Mouse (Mus musculus): Measurements from ENCODE around the gene Rcn3. TPM values are rescaled to one million over a fixed set of nuclear protein-coding genes. Genes with fewer than 3 reads are reported as not detected.
"Not testable (repeated sequence)": the region's sequence is repeated elsewhere in the genome, so short reads cannot be mapped to it uniquely, and the experiment has no call there.

The Rcn3 gene
- total and polyA plus RNA-seq, 3 experiments, result 24.6 to 64.5 (median 27.9) TPM

DNA sequence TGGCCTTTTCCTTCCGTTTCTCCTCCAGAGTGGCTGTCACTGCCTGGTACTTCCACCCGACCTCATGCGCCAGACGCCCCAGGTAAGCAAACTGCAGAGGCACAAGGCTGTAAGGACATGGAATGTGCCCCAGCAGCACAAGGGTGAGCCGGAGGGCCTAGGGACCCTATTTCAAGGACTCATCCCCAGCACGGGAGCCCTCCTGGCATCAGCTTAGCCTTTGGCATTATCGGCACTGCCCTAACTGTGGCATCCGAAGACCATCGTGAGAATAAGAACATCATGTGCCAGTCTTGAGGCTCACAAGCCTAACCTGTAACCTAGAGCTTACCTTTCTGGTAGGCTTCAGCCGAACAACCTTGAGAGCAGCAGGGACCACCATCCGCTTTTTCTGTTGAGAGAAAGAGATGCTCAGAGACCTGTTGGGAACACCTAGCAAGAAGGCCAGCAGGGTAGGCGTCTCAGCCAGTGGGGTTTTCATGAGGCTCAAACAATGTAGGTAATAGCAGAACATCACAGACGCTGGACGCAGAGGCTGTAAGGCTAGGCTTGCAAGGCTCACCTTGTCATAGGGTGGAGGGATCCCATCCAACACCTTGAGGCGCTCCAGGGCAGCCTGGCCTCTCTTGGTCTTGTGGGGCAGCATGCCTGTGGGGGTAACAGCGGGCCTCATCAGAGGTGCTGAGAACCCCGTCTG lies 34.3 kb upstream of the Rcn3 start:
- Histone ChIP-seq H3K4me3 (no peak overlapping the region), H3K27ac (no peak overlapping the region)

DNA sequence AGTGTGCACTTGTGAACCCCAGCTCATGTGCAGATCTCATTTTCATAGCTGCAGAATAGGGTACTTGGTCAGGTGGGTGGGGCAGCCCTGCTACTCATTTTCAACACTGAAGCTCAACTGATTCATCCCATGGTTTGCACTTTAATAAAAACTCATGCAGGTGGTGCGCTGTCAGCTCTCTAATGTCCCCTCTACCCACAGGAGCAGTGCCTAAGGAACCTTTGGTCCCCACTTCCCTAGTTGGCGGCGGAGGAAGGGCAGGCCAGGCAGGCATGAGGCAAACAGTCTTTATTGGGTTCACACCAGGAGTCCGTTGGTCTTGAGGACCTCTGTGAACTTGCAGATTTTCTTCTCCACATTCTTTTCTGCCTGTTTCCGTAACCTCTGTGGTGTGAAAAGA lies 33.6 kb upstream of the Rcn3 start:
- H3K4me3 ChIP-seq, DNase-seq: not testable (repeated sequence)

More for the DNA sequence above, 34.3 kb upstream of the Rcn3 start:
- H3K9ac ChIP-seq (ENCODE audit: low read depth, low read length), result no peak overlapping the region
- intact Hi-C loops (cut with DNase I), result no loop called here
- H3K4me1 ChIP-seq (ENCODE audit: control insufficient read depth, insufficient read depth, low read length), result peaks cover 12% of the 10 kb centered on the region
- TF ChIP-seq EP300 (IDR thresholded peaks at IDR 0.05; ENCODE audit: insufficient read depth, low read depth, low read length) (no peak), POLR2A (IDR thresholded peaks at IDR 0.05; ENCODE audit: insufficient read depth, low read depth, low read length) (no peak), CTCF (IDR thresholded peaks at IDR 0.05) (no peak)
- no peaks in the 10 kb centered on the region; the same call in 1 of the 2 replicates for H3K79me2 ChIP-seq (replicated peaks; ENCODE audit: control insufficient read depth, insufficient read depth, low read length)
- H3K36me3 ChIP-seq (ENCODE audit: control insufficient read depth, insufficient read depth, low read length), result peaks cover 17% of the 10 kb centered on the region
- 75% methylated on average over 17 of the region's 17 CpGs for WGBS
- no peaks in the 10 kb centered on the region for H3K27me3 ChIP-seq (ENCODE audit: control insufficient read depth, insufficient read depth, low read length)
- no peak for DNase-seq

DNA sequence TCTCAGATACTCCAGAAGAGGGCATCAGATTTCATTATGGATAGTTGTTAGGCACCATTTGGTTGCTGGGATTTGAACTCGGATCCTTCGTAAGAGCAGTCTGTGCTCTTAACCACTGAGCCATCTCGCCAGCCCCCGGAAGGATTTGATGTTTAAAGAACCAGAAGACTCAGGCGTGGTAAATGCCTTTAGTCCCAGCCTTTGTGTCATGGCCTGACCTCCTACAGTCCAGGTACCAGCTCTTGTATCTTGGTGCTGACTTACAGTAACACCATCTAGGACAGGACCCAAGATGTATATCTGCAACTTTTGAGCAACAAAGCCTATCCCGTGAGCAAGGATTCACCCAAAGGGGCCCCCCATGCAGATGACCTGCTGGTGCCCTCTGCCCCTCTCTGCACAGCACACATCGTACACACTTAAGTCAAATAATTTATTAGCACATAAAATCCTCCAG lies 33.2 kb upstream of the Rcn3 start:
- Histone ChIP-seq H3K27ac (no peak overlapping the region), H3K79me2 (replicated peaks; ENCODE audit: control insufficient read depth, insufficient read depth, low read length) (no peaks in the 10 kb centered on the region; the same call in 1 of the 2 replicates), H3K36me3 (ENCODE audit: control insufficient read depth, insufficient read depth, low read length) (peaks cover 17% of the 10 kb centered on the region), H3K27me3 (ENCODE audit: control insufficient read depth, insufficient read depth, low read length) (no peaks in the 10 kb centered on the region), H3K9ac (ENCODE audit: low read depth, low read length) (no peak overlapping the region), H3K4me1 (ENCODE audit: control insufficient read depth, insufficient read depth, low read length) (peaks cover 15% of the 10 kb centered on the region), H3K4me3 (no peak overlapping the region)
- TF ChIP-seq EP300 (IDR thresholded peaks at IDR 0.05; ENCODE audit: insufficient read depth, low read depth, low read length), result no peak
- TF ChIP-seq POLR2A (IDR thresholded peaks at IDR 0.05; ENCODE audit: insufficient read depth, low read depth, low read length), result peak; percentile 32; the same call in 1 of the 2 replicates
- 62% methylated on average over 7 of the region's 7 CpGs for WGBS
- DNase-seq, result no peak
- intact Hi-C loops (cut with DNase I), result no loop called here

More for the DNA sequence above, 33.6 kb upstream of the Rcn3 start:
- H3K27me3 ChIP-seq (ENCODE audit: control insufficient read depth, insufficient read depth, low read length); intact Hi-C loops (cut with DNase I); H3K27ac ChIP-seq; H3K79me2 ChIP-seq (replicated peaks; ENCODE audit: control insufficient read depth, insufficient read depth, low read length); H3K9ac ChIP-seq (ENCODE audit: low read depth, low read length): not testable (repeated sequence)
- WGBS, result 86% methylated on average over 5 of the region's 5 CpGs
- H3K4me1 ChIP-seq (ENCODE audit: control insufficient read depth, insufficient read depth, low read length), result peaks cover 15% of the 10 kb centered on the region
- peaks cover 17% of the 10 kb centered on the region for H3K36me3 ChIP-seq (ENCODE audit: control insufficient read depth, insufficient read depth, low read length)

DNA sequence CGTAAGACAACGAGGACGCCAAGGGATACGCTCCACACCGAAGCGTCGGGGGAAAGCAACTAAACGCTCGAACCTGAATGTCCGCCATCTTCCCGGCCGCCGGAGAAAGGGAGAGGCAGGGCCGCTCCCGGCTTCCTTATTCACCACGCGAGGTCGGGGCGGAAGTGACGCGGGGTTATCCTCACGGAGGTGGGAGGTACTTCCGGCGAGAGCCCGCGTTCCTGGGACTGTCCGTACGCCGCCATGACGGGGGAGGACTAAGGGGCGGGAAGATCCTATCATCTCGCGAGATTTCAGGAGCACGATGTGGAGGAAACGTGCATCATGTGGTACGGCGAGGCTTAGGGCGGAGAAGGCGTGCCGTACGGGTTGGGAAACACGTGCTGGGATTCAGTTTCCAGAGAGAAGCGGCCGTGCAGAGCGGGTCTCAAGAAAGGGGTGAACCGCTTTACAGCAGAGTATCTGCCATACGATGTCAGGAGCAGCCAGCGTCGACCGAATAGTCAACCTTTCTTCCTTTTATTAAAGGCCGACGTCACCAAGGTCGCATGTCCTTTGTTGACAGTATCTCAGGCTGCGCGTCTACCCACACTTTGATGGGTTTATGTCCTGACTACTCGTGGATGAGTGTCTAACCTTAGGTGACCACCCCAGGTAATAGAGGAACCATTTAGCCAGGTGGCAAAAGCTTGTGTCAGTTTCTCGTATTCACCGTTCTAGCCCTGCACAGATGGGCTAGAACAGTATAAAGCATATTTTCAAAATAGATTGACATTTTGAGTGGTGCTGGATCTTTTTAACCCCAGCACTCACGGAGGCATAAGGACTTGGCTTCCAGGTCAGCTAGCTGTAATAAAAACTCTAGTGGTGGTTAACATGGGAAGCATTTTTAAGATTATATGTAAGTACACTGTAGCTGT lies 32.5 kb upstream of the Rcn3 start, which contains the start of gene Rps11:
TSS of gene Rps11 (minus strand) at position 216 of the 920 bp plus-strand sequence.
- intact Hi-C loops (cut with DNase I), result loop anchor here (5.0 kb wide), 1 partner anchor 107 kb away; the partner anchor contains the start of genes Rras and Scaf1
- Histone ChIP-seq H3K9ac (ENCODE audit: low read depth, low read length) (peak within 1 kb of the TSS; percentile 79), H3K27me3 (ENCODE audit: control insufficient read depth, insufficient read depth, low read length) (no peaks in the 10 kb centered on the region), H3K27ac (peak within 1 kb of the TSS; percentile 93), H3K79me2 (replicated peaks; ENCODE audit: control insufficient read depth, insufficient read depth, low read length) (no peaks in the 10 kb centered on the region; the same call in 1 of the 2 replicates), H3K4me1 (ENCODE audit: control insufficient read depth, insufficient read depth, low read length) (peaks cover 15% of the 10 kb centered on the region), H3K36me3 (ENCODE audit: control insufficient read depth, insufficient read depth, low read length) (peaks cover 17% of the 10 kb centered on the region), H3K4me3 (peak within 1 kb of the TSS; percentile 94)
- TF ChIP-seq EP300 (IDR thresholded peaks at IDR 0.05; ENCODE audit: insufficient read depth, low read depth, low read length) (peak; percentile 89), CTCF (IDR thresholded peaks at IDR 0.05) (peak; percentile 53), POLR2A (IDR thresholded peaks at IDR 0.05; ENCODE audit: insufficient read depth, low read depth, low read length) (peak; percentile 87)
- peak; percentile 98 to 99 for DNase-seq
- 2% methylated on average over 59 of the region's 59 CpGs for WGBS

DNA sequence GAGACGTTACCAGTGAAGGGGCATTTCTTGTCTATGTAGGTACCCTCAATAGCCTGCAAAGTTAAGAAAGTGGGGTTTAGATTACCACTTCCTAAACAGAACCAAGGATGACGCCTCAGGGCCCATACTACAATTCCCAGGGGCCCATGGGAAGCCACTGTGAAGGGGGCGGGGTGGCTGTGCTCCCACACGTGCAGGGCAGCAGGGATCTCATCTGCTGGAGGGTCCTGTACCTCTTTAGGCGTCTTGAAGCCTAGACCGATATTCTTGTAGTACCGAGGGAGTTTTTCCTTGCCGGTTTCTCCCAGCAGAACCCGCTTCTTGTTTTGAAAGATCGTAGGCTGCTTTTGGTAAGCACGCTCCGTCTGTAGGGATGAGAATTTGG lies 31.2 kb upstream of the Rcn3 start:
- Histone ChIP-seq H3K79me2 (replicated peaks; ENCODE audit: control insufficient read depth, insufficient read depth, low read length) (no peaks in the 10 kb centered on the region), H3K4me1 (ENCODE audit: control insufficient read depth, insufficient read depth, low read length) (peaks cover 13% of the 10 kb centered on the region), H3K9ac (ENCODE audit: low read depth, low read length) (peak overlapping the region; percentile 79), H3K4me3 (peak overlapping the region; percentile 94), H3K27me3 (ENCODE audit: control insufficient read depth, insufficient read depth, low read length) (no peaks in the 10 kb centered on the region), H3K27ac (peak overlapping the region; percentile 93), H3K36me3 (ENCODE audit: control insufficient read depth, insufficient read depth, low read length) (peaks cover 17% of the 10 kb centered on the region)
- intact Hi-C loops (cut with DNase I), result loop anchor here (5.0 kb wide), 1 partner anchor 106 kb away; the partner anchor contains the start of genes Rras and Scaf1
- TF ChIP-seq EP300 (IDR thresholded peaks at IDR 0.05; ENCODE audit: insufficient read depth, low read depth, low read length) (no peak), POLR2A (IDR thresholded peaks at IDR 0.05; ENCODE audit: insufficient read depth, low read depth, low read length) (no peak), CTCF (IDR thresholded peaks at IDR 0.05) (no peak)
- peak in 1 of 2 experiments; percentile 34 for DNase-seq
- WGBS, result 13% methylated on average over 12 of the region's 12 CpGs

Data from heart, adult 2 months (tissue).